Mouse (Mus musculus): ENCODE data around the gene Nfkbib. TPM values are rescaled to one million over a fixed set of nuclear protein-coding genes. Genes with fewer than 3 reads are reported as not detected.

Nfkbib gene
- polyA plus RNA-seq (2012; rRNA removed), result 37.7 and 47.8 TPM in 2 replicates

GRCm38 (mm10) chr7:28767462-28767965 is at the start of gene Nfkbib:
Gene Nfkbib (minus strand): TSS chr7:28767512.

DNA sequence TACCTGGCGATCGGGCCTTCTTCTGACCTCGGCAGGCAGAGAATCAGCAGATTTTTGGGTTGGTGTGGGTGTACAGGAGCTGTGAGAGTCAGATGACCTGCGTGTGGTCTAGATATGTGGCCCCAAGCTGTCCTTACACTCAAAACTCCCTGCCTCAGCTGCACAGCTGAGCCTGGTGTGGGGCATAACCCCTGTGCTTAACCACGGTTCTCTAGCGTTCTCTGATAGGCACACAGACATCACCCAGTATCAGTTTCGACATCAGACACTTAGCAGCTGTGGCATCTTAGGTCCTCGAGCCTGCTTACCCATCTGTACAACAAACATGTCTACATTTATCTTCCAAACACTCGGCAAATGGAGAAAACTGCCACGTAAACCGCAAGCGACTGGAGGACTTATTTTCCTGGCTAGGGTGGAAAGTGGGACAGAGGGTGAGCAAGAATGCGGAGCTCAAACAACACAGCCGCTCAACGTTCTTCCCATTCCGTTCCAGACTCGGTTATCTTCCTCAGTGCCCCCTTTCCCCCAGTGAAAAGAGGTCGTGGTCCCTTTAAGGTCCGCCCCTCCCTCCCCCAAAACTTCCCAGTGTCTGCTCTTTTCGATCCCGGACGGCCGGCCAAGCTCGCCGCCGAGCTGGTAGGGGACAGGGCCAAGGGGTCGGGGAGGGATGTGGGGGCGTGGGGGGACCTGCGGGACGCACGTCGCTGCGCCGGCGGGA is 41.1 kb upstream of the Nfkbib start, which contains the start of gene Hnrnpl:
Gene Hnrnpl (plus strand): TSS at position 321 of the 721 bp plus-strand sequence.

DNA sequence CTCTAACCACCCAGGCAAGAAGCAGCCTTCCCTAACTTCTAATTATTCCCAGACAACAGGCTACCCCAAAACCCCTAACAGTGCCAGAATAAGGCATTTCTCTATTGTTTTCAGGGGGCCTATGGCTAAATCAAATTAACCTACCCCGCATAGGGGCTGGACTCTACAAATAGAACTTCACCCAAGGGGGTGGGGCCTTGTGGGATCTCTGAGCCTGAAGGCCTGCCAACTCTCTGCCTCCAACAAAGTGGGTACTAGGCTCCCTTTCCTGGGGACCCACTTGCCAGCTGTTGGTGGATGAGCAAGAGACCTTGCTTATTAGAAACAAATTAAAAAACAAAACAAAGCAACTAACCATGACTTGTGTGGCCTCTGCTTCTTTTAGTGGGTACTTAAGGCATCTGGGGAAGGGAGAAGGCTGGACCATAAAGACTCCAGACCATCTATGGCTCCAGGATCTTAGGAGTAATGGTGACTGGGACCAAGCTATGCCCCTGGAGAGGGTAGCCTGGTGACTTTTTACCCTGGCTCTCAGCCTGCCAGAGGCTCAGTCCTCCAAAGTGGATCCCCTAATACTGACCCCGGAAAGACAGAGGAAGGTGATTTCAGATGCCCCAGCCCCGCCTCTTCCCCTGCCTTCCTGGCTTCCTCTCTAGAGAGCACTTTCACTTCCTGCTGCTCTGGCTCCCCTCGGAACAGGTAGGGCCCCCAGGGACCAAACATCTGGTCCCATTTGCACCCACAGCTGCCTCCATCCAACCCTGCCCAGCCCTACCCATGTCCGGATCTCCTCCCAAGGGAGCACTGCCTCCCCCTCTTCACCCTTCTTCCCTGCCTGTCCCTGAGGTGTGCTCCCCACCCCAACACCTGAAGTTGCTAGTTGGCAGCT is 21.2 kb upstream of the Nfkbib start, which contains the start of gene Rinl:
Gene Rinl (plus strand): TSS at position 663 of the 889 bp plus-strand sequence.

GRCm38 (mm10) chr7:28766173-28766879 is 986 bp downstream of the Nfkbib start, which contains the start of gene Sirt2:
Gene Sirt2 (plus strand): TSS chr7:28766735.

GRCm38 (mm10) chr7:28756079-28756478 is 11.2 kb downstream of the Nfkbib start, which contains the start of gene Ccer2:
Gene Ccer2 (plus strand): TSS chr7:28756174.

DNA sequence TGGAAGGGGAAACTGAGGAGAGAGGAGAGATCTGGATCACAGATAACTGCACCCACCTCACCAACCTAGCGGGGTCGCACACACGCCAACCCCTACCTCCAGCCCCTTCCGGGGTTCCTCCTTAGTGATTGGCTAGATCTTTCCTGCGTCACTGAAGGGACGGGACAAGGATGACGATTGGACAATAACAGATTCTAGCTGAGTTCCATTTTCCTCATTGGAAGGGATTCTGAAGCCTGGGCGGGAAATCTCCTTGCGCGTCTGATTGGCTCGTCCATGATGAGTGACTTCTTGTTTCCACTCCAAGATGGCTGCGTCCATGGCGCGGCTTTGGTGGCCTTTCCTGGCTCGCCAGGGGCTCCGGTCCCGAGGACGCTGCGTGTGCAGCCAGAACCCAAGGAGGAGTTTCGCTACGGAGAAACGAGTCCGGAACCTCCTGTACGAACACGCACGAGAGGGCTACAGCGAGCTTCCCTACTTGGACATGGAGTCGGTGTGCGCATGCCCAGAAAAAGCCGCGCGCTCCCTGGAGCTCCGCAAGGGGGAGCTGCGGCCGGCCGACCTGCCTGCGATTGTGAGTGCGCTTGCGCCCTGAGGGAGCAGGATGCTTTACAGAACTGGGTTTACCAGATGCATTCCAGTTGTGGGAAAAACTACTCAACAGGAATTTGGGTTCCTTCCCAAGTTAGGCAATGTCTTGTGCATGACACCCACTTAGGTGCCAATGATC is 25.4 kb downstream of the Nfkbib start, which contains the start of the genes Mrps12 and Sars2:
Gene Mrps12 (minus strand): TSS at position 112 of the 730 bp plus-strand sequence.
Gene Sars2 (plus strand): TSS at position 284 of the 730 bp plus-strand sequence.

GRCm38 (mm10) chr7:28716590-28717281 is 50.6 kb downstream of the Nfkbib start, which contains the start of gene Fbxo17:
Gene Fbxo17 (plus strand): TSS chr7:28716804.

Other genes with a start within 250 kb of the Nfkbib start
- gene Ifnl3, start 244.7 kb downstream of the Nfkbib start, polyA plus RNA-seq (2012; rRNA removed), result not detected in 2 replicates
- 12.7 and 29.8 TPM in 2 replicates for gene Sycn, start 226.6 kb downstream of the Nfkbib start, polyA plus RNA-seq (2012; rRNA removed)
- 21.6 and 26.7 TPM in 2 replicates for gene Nccrp1, start 220.3 kb downstream of the Nfkbib start, polyA plus RNA-seq (2012; rRNA removed)
- 45.2 and 47.7 TPM in 2 replicates for gene Samd4b, start 169.4 kb downstream of the Nfkbib start, polyA plus RNA-seq (2012; rRNA removed)
- 50.1 and 60.8 TPM in 2 replicates for gene Pak4, start 169.3 kb downstream of the Nfkbib start, polyA plus RNA-seq (2012; rRNA removed)
- gene Acp7, start 136.2 kb downstream of the Nfkbib start, polyA plus RNA-seq (2012; rRNA removed), result 10.0 and 30.7 TPM in 2 replicates
- gene Fbxo27, start 74.7 kb downstream of the Nfkbib start, polyA plus RNA-seq (2012; rRNA removed), result 3.5 and 6.7 TPM in 2 replicates
- gene Fbxo17, start 50.7 kb downstream of the Nfkbib start, polyA plus RNA-seq (2012; rRNA removed), result 1.9 and 3.6 TPM in 2 replicates
- 59.5 and 86.8 TPM in 2 replicates for gene Mrps12, start 25.7 kb downstream of the Nfkbib start, polyA plus RNA-seq (2012; rRNA removed)
- 16.3 and 17.0 TPM in 2 replicates for gene Sars2, start 25.5 kb downstream of the Nfkbib start, polyA plus RNA-seq (2012; rRNA removed)
- not detected in 2 replicates for gene Ccer2, start 11.3 kb downstream of the Nfkbib start, polyA plus RNA-seq (2012; rRNA removed)
- gene Sirt2, start 777 bp downstream of the Nfkbib start, polyA plus RNA-seq (2012; rRNA removed), result 27.3 and 27.5 TPM in 2 replicates
- gene Rinl, start 21.5 kb upstream of the Nfkbib start, polyA plus RNA-seq (2012; rRNA removed), result 1.2 and 2.8 TPM in 2 replicates
- 55.2 and 66.9 TPM in 2 replicates for gene Hnrnpl, start 41.0 kb upstream of the Nfkbib start, polyA plus RNA-seq (2012; rRNA removed)
- gene Ech1, start 57.7 kb upstream of the Nfkbib start, polyA plus RNA-seq (2012; rRNA removed), result 174 and 196 TPM in 2 replicates
- gene Lgals4, start 66.3 kb upstream of the Nfkbib start, polyA plus RNA-seq (2012; rRNA removed), result 260 and 273 TPM in 2 replicates
- gene Lgals7, start 96.3 kb upstream of the Nfkbib start, polyA plus RNA-seq (2012; rRNA removed), result 1,372 and 1,393 TPM in 2 replicates
- 1.5 and 3.3 TPM in 2 replicates for gene Capn12, start 113.9 kb upstream of the Nfkbib start, polyA plus RNA-seq (2012; rRNA removed)
- 295 and 310 TPM in 2 replicates for gene Actn4, start 194.8 kb upstream of the Nfkbib start, polyA plus RNA-seq (2012; rRNA removed)
- 86.0 and 100 TPM in 2 replicates for gene Eif3k, start 214.4 kb upstream of the Nfkbib start, polyA plus RNA-seq (2012; rRNA removed)
- 1.3 and 2.2 TPM in 2 replicates for gene Map4k1, start 214.5 kb upstream of the Nfkbib start, polyA plus RNA-seq (2012; rRNA removed)

Data from stomach, adult 2 months (tissue).